Mouse (Mus musculus): Measurements from ENCODE around the gene Knop1. TPM values are rescaled to one million over a fixed set of nuclear protein-coding genes. Genes with fewer than 3 reads are reported as not detected.
A peak's percentile ranks its signal among the peaks of the same experiment; 100 is the strongest.

Knop1 gene
- total and polyA plus RNA-seq, 3 experiments = 46.8 to 66.9 TPM; not detected in 1

DNA sequence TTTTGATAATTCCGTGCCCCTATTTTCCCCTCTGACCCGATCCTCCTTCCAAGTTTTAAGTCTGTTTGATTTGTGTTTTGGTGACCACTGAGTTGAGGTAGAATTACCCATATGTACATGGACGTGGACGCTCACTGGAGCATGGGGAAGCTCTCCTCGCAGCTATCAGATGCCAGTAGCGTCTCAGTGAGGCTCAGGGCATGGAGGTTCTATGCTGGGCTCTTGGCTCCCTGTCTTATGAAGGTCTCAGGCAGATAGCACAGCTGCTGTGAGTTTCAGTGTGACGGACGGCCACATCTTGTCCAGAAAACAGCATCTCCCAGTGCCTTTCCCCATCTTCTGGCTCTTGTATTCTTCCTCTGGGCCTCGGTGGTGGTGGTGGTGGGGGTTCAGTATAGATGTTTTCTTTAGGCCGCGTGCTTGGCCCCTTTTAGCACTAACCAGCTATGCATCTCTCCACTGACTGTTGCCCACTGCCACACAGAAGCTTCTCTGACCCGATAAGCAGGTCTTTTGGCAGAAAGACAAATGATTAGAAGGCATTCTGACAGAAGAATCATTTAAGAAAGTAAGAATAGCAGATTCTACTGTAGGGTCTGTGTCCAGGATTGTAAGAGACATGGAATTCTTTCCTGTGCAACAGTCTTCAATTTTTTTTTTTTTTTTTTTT is 34.0 kb downstream of the Knop1 start:
- no peaks in the 10 kb centered on the region for H3K79me2 ChIP-seq (ENCODE audit: control insufficient read depth, insufficient read depth, low read length, poor library complexity)
- no peaks in the 10 kb centered on the region for H3K27me3 ChIP-seq (ENCODE audit: control insufficient read depth in 1 of 2, insufficient read depth in 2 of 2, low read length in 2 of 2)
- peak overlapping the region; percentile 78 for H3K27ac ChIP-seq (ENCODE audit: control insufficient read depth, low read depth, low read length)
- H3K36me3 ChIP-seq (ENCODE audit: control insufficient read depth in 1 of 2, insufficient read depth in 2 of 2, low read length in 2 of 2) = peaks cover 4 to 9% of the 10 kb centered on the region in 2 experiments
- DNase-seq (ENCODE audit: low read depth, low spot score) = peak; percentile 77
- peak overlapping the region; percentile 42 to 49 for H3K4me3 ChIP-seq (ENCODE audit: control insufficient read depth in 1 of 2, insufficient read depth in 1 of 2, low read depth in 2 of 2, low read length in 2 of 2)
- H3K4me1 ChIP-seq (ENCODE audit: control insufficient read depth in 1 of 2, insufficient read depth in 2 of 2, low read length in 2 of 2) = peaks cover 0 to 15% of the 10 kb centered on the region in 2 experiments; a peak in 2 of 4 replicates
- no peaks in the 10 kb centered on the region for H3K9me3 ChIP-seq (replicated peaks; ENCODE audit: insufficient read depth, low read length)
- peak overlapping the region; percentile 53 for H3K9ac ChIP-seq (ENCODE audit: control insufficient read depth, low read depth, low read length, poor library complexity, severe bottlenecking)
- TF ChIP-seq JUND (IDR thresholded peaks at IDR 0.05; ENCODE audit: low read depth, low read length) = no peak
- peak; percentile 64 for TF ChIP-seq TCF12 (IDR thresholded peaks at IDR 0.05; ENCODE audit: low read depth, low read length)
- TF ChIP-seq ZKSCAN1 (IDR thresholded peaks at IDR 0.05; ENCODE audit: low read depth, low read length) = no peak
- no peak for TF ChIP-seq ZMIZ1 (IDR thresholded peaks at IDR 0.05; ENCODE audit: low read depth, low read length)
- TF ChIP-seq BHLHE40 (IDR thresholded peaks at IDR 0.05; ENCODE audit: borderline replicate concordance, low read depth, low read length) = 0 out of 2 replicates have a peak, but pooled peaks have one; percentile 9
- no peak for TF ChIP-seq POLR2AphosphoS2 (IDR thresholded peaks at IDR 0.05; ENCODE audit: low read length)
- TF ChIP-seq ETS1 (IDR thresholded peaks at IDR 0.05; ENCODE audit: low read depth, low read length) = peak; percentile 32; the same call in 1 of the 2 replicates
- TF ChIP-seq MAX (IDR thresholded peaks at IDR 0.05; ENCODE audit: low read length) = peak; percentile 57; the same call in 1 of the 2 replicates
- no peak for TF ChIP-seq TAL1 (IDR thresholded peaks at IDR 0.05; ENCODE audit: low read length)
- peak; percentile 37 for TF ChIP-seq NELFE (IDR thresholded peaks at IDR 0.05; ENCODE audit: low read depth, low read length)
- no peak for TF ChIP-seq CHD2 (IDR thresholded peaks at IDR 0.05; ENCODE audit: low read length)
- no peak for TF ChIP-seq MAFK (IDR thresholded peaks at IDR 0.05; ENCODE audit: borderline replicate concordance, low read depth, low read length)
- TF ChIP-seq MEF2A (IDR thresholded peaks at IDR 0.05; ENCODE audit: extremely low read depth, insufficient replicate concordance, low read depth, low read length, poor library complexity, severe bottlenecking) = no peak
- TF ChIP-seq MXI1 (IDR thresholded peaks at IDR 0.05; ENCODE audit: low read depth, low read length) = peak; percentile 52; the same call in 1 of the 2 replicates
- TF ChIP-seq EP300 (IDR thresholded peaks at IDR 0.05; ENCODE audit: low read depth in 1 of 2, low read length in 2 of 2) = peak; percentile 35 to 48; a peak in 3 of 4 replicates
- no peak for TF ChIP-seq POLR2AphosphoS5 (IDR thresholded peaks at IDR 0.05; ENCODE audit: borderline replicate concordance, low read depth, low read length)
- no peak for TF ChIP-seq TBP (IDR thresholded peaks at IDR 0.05; ENCODE audit: low read depth, low read length)
- TF ChIP-seq GABPA (IDR thresholded peaks at IDR 0.05; ENCODE audit: low read depth, low read length) = no peak
- no peak for TF ChIP-seq USF1 (IDR thresholded peaks at IDR 0.05; ENCODE audit: low read depth, low read length)
- TF ChIP-seq RAD21 (IDR thresholded peaks at IDR 0.05; ENCODE audit: low read depth, low read length) = no peak
- TF ChIP-seq CTCF (IDR thresholded peaks at IDR 0.05 in 2 of 3, conservative IDR thresholded peaks at IDR 0.05 in 1 of 3; ENCODE audit: control insufficient read depth in 1 of 3, insufficient read depth in 1 of 3, low read depth in 2 of 3, low read length in 3 of 3, poor library complexity in 1 of 3, severe bottlenecking in 1 of 3) = no peak
- TF ChIP-seq NRF1 (IDR thresholded peaks at IDR 0.05; ENCODE audit: insufficient read depth, low read depth, low read length, poor library complexity, severe bottlenecking) = no peak
- TF ChIP-seq RCOR1 (IDR thresholded peaks at IDR 0.05; ENCODE audit: low read depth, low read length) = no peak
- no peak for TF ChIP-seq ZNF384 (IDR thresholded peaks at IDR 0.05; ENCODE audit: low read depth, low read length)
- TF ChIP-seq KAT2A (conservative IDR thresholded peaks at IDR 0.05; ENCODE audit: low read depth, low read length) = 0 out of 2 replicates have a peak, but pooled peaks have one; percentile 15
- no peak for TF ChIP-seq E2F4 (IDR thresholded peaks at IDR 0.05; ENCODE audit: borderline replicate concordance, low read depth, low read length)
- peak; percentile 60 for TF ChIP-seq GATA1 (IDR thresholded peaks at IDR 0.05; ENCODE audit: low read depth, low read length)
- TF ChIP-seq ZC3H11A (IDR thresholded peaks at IDR 0.05; ENCODE audit: low read depth, low read length) = no peak
- TF ChIP-seq MYB (IDR thresholded peaks at IDR 0.05; ENCODE audit: low read depth, low read length) = no peak
- no peak for TF ChIP-seq HCFC1 (IDR thresholded peaks at IDR 0.05; ENCODE audit: low read depth, low read length)
- TF ChIP-seq MYC (IDR thresholded peaks at IDR 0.05; ENCODE audit: low read depth, low read length) = peak; percentile 71
- peak; percentile 57 for TF ChIP-seq SIN3A (IDR thresholded peaks at IDR 0.05; ENCODE audit: low read length)
- TF ChIP-seq USF2 (IDR thresholded peaks at IDR 0.05; ENCODE audit: borderline replicate concordance in 1 of 2, insufficient read depth in 1 of 2, low read depth in 1 of 2, low read length in 2 of 2) = no peak
- TF ChIP-seq POLR2A (IDR thresholded peaks at IDR 0.05; ENCODE audit: control insufficient read depth in 1 of 2, insufficient read depth in 1 of 2, low read depth in 1 of 2, low read length in 2 of 2, poor library complexity in 1 of 2) = no peak
- no peak for TF ChIP-seq UBTF (IDR thresholded peaks at IDR 0.05; ENCODE audit: borderline replicate concordance, insufficient read depth, low read depth, low read length)
- no peak for TF ChIP-seq ELF1 (IDR thresholded peaks at IDR 0.05; ENCODE audit: low read depth, low read length)
